Mouse (Mus musculus) bone marrow macrophage, adult 2 months (primary cell): ENCODE measurements around the gene Slc35d1. TPM values are rescaled to one million over a fixed set of nuclear protein-coding genes. Genes with fewer than 3 reads are reported as not detected.

Experiments used
- H3K27ac ChIP-seq: 2 replicates; pipeline ENCODE4 v1.5.1; 2012; ENCODE audit warnings: low read depth, low read length; ENCODE audit not compliant: insufficient read depth
- H3K4me1 ChIP-seq: 2 replicates; pipeline ENCODE4 v1.6.1; 2012; ENCODE audit warnings: low read length; ENCODE audit not compliant: control insufficient read depth, insufficient read depth
- H3K4me3 ChIP-seq: 2 replicates; pipeline ENCODE4 v1.5.1; 2012; ENCODE audit warnings: mild to moderate bottlenecking, low read length, moderate library complexity; ENCODE audit not compliant: insufficient read depth
- CTCF ChIP-seq: IDR thresholded peaks from 2 replicates; pipeline ENCODE4 v1.5.1; 2012; ENCODE audit warnings: low read depth, mild to moderate bottlenecking, low read length, moderate library complexity
- POLR2A ChIP-seq: IDR thresholded peaks from 2 replicates; pipeline ENCODE4 v1.6.1; 2012; ENCODE audit warnings: mild to moderate bottlenecking, low read depth, low read length, borderline replicate concordance
- polyA plus RNA-seq: library from polyadenylated mRNA; stranded (reverse); fragments of >200 nt; gene quantifications from 2 replicates; pipeline ENCODE4 v1.2.4, GENCODE M21; 2012; ENCODE audit not compliant: missing spikeins, insufficient read depth, insufficient read length

Gene Slc35d1
- polyA plus RNA-seq, 1 experiment: 4.9 TPM

DNA sequence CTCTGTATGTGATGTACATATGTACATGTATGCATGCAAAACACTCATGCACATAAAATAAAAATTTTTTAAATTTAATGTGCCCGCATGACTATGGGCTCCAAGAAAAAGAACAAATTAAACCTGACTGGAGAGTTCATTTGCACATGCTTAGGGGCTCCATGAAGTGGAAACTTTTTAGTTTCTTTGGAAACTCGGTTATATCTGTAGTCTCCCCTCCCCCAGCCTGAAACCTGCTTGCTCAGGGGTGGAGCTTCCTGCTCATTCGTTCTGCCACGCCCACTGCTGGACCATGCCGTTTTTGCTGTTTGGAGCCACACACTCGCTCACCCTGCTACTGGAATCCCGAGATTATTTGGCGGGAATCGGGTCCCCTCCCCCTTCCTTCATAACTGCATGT, 7.9 kb upstream of the Slc35d1 start:
- TF ChIP-seq POLR2A: no peak
- no peak for TF ChIP-seq CTCF
- Histone ChIP-seq H3K4me1 (no peaks in the 10 kb centered on the region), H3K27ac (no peak overlapping the region), H3K4me3 (no peak overlapping the region)

DNA sequence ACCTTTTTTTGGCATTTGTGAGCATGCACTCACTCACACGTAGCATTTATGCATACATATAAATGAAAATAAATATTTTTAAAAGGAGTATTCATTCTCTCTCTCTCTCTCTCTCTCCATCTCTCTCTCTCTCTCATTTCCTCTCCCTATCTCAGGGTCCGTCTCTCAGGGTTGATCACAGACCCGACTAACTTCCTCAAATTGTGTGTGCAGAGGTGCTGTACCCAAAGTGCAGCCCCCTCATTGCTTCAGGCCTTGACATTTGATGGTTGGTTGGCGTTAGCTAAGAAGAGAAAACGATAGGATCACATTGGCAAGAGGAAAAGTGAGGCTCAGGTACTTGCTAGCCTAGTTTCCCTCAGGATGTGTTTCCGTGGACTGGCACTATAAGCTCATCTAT, 6.8 kb upstream of the Slc35d1 start:
- Histone ChIP-seq H3K27ac (no peak overlapping the region), H3K4me1 (no peaks in the 10 kb centered on the region), H3K4me3 (no peak overlapping the region)
- TF ChIP-seq POLR2A: no peak
- TF ChIP-seq CTCF: no peak

DNA sequence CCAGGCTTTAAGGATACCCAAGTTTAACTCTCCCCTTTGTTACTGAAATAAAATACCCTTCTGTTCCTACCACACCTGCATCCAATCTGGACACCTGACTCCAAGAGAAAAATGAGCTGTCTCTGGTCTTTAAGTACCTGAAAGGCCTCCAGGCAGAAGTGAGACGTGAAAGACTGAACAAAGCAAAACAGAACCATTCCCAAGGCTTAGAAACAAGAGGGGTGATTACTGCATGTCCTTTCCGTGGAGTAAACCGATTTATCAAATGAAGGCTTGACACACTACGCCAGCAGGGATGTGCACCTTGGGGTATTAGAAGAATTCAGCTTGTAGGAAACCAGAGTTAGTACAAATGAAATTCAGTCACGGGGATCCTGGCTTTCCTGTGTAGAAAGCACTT, 4.0 kb upstream of the Slc35d1 start:
- no peak for TF ChIP-seq CTCF
- TF ChIP-seq POLR2A: no peak
- Histone ChIP-seq H3K4me3 (no peak overlapping the region), H3K4me1 (0 out of 2 replicates have a peak, but pooled peaks cover 3% of the 10 kb centered on the region), H3K27ac (no peak overlapping the region)

DNA sequence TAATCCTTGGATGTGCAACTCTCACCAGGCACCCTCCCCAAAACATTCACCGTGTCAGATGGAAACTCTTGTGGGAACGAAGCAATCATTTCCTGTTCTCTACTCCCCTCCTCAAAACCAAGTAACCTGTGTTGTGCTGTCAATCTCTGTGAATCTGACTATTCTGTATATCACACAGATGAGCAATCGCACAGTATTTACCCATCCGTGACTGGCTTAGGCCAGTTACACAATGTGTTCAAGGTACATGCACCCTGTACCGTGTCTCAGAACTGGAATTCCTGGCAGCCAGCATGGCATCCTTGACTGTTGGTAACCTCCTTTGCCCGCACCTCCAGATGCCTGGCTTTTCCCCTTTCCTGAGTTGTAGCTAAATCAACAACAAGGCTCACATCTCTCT, 1.1 kb upstream of the Slc35d1 start:
- Histone ChIP-seq H3K27ac (no peak overlapping the region), H3K4me1 (peaks cover 8% of the 10 kb centered on the region; the same call in 1 of the 2 replicates), H3K4me3 (no peak overlapping the region)
- TF ChIP-seq CTCF: no peak
- TF ChIP-seq POLR2A: no peak

DNA sequence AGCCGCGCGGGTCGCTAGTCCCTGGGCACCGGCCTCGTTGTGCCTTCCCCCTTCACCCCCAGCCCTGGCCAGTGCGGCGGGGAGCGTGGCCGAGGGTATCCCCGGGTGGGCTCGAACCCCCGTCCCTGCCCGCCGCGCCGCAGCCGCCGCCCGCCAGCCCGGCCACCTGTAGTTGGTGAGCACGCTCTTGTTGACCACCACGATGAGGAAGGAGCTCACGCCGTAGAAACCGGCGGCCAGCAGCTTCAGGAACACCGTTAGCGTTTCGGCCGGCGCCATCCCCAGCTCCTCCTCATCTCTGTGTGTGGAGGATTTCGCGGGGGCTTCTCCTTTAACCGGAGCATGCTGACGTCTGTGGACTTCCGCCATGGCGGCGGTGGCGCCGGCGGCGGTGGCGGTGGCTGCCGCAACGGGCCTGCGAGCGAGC, 453 bp downstream of the Slc35d1 start:
- H3K27ac ChIP-seq: peak overlapping the region; percentile 55
- peak overlapping the region; percentile 96 for H3K4me3 ChIP-seq
- H3K4me1 ChIP-seq: peaks cover 8% of the 10 kb centered on the region; the same call in 1 of the 2 replicates
- TF ChIP-seq CTCF (no peak), POLR2A (0 out of 2 replicates have a peak, but pooled peaks have one; percentile 38)

DNA sequence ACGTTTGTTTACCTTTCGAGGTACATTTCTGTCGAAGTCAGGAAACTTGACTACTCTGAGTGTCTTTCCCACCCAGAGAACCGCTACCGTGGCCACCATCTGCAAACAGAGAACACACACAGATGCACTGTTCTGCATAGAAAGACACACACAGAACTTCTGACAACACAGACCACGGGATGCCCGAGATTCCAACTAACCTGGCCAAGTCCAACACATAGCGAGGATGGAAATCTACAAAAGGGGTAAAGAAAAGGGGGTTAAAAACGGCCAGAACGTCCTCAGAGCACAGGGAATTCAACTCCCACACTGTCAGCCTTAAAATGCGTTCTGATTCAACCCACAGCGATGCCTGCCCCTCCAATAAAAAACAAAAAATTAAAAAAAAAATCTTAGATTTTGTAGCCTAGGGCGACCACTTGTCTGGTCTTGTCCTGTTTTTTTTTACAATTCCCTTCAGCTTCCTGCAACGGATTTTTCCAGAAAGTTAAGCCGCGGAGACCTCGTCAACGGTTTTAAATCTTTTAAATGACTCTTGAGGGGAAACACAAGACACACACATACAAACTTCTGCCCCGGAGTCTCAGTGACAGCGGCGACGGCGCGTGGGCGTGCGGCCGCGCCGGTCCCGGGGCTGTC, 986 bp downstream of the Slc35d1 start:
- Histone ChIP-seq H3K27ac (peak overlapping the region; percentile 55), H3K4me3 (peak overlapping the region; percentile 96), H3K4me1 (peaks cover 8% of the 10 kb centered on the region; the same call in 1 of the 2 replicates)
- TF ChIP-seq POLR2A (no peak), CTCF (no peak)

DNA sequence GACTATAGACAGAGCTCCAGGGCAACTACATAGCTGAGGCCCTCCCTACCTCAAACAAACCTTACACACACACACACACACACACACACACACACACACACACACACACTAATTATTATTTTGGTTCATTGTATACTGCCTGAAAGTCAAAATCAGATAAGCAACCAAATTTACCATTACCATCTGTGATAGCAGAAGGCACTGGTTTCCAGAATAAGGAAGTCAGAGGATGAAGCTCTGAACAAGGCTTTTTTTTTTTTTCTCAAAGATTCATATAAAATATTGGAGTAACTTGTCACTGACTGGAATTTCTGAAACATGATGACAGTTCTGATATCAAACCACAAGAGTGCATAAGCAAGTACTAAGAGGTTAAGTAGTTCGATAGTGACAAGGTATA, 6.4 kb downstream of the Slc35d1 start:
- H3K4me1 ChIP-seq: peaks cover 2% of the 10 kb centered on the region; the same call in 1 of the 2 replicates
- no peak overlapping the region for H3K4me3 ChIP-seq
- no peak overlapping the region for H3K27ac ChIP-seq
- TF ChIP-seq POLR2A (no peak), CTCF (no peak)

DNA sequence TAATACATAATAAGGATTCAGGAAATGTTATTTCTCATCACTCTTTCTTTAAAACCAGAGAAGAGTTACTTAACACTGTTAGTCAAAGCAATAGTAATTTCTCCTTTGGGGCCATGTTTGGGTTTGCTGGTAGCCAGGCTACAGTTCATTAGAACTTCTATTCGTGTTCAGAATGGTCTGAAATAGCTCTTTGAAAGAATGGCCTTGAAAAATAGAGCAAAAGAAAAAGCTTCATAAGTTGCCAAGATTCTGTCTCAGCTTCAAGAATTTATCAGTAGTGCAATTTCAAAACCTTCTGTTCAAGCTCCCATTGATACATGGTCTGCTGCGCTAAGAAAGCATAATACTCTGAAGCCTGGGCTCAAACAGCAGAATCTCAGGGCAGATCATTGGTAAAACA, 11.3 kb downstream of the Slc35d1 start:
- H3K4me3 ChIP-seq: no peak overlapping the region
- H3K4me1 ChIP-seq: peaks cover 2% of the 10 kb centered on the region; the same call in 1 of the 2 replicates
- no peak overlapping the region for H3K27ac ChIP-seq
- no peak for TF ChIP-seq POLR2A
- no peak for TF ChIP-seq CTCF

DNA sequence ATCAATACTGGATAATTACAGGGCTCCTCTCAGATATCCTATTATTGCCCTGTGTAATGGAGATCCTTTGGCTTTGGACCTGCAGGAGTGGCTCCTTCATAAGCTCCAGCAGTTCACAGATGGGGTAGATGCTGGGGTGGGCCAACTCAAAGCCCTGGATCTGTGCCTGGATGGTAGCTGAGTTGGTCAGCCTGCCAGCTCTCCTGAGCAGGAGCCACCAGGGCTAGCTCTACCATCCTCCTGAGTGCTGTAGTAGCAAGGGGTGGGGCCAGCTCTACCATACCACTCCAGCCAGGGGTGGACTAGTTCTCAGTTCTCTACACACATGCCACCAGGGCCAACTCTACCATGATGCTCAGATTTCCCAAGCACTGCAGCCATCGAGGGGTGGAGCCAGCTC, 14.9 kb downstream of the Slc35d1 start:
- TF ChIP-seq CTCF (no peak), POLR2A (no peak)
- Histone ChIP-seq H3K4me1 (peaks cover 6% of the 10 kb centered on the region; the same call in 1 of the 2 replicates), H3K4me3 (no peak overlapping the region), H3K27ac (no peak overlapping the region)

DNA sequence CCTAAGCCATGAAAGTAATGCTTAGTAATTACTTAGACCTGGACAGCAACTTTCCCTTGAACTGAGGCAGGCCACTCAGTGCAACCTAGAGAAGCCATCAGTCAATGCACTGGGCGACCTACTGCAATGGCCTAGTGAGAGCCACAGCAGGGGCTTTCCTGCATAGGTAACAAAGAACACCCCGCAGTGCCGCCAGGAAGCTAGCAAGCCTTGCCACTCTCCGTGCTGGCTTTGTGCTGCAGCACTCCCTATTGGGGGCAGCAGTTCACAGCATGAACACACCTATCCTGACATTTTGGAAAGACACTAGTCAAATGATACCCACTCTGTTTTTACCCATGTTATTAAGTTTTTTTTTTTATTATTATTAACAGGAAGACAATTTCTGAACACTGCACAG, 15.9 kb downstream of the Slc35d1 start:
- H3K4me1 ChIP-seq: peaks cover 6% of the 10 kb centered on the region; the same call in 1 of the 2 replicates
- TF ChIP-seq CTCF (no peak), POLR2A (no peak)
- no peak overlapping the region for H3K27ac ChIP-seq
- H3K4me3 ChIP-seq: no peak overlapping the region

DNA sequence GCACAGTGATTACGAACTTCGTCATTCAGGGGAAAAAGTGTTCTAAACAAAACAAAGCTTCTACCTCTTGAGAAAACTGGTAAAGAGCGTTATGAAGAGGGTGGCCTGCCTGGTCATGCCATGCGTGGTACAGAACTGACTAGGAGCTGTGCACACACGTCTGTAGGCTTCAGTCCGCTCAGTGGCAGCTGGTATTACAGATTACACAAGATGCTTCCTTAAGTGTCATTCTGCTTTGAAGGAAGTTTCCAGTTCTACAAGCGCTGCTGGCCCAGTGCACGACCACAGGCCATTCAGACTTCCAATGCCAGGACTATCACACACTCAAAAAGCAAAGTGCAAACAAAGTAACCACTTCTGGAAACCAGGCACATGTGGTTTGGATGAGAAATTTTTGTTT, 17.6 kb downstream of the Slc35d1 start:
- Histone ChIP-seq H3K4me1 (peaks cover 5% of the 10 kb centered on the region; the same call in 1 of the 2 replicates), H3K4me3 (no peak overlapping the region), H3K27ac (no peak overlapping the region)
- TF ChIP-seq POLR2A: no peak
- TF ChIP-seq CTCF: no peak

DNA sequence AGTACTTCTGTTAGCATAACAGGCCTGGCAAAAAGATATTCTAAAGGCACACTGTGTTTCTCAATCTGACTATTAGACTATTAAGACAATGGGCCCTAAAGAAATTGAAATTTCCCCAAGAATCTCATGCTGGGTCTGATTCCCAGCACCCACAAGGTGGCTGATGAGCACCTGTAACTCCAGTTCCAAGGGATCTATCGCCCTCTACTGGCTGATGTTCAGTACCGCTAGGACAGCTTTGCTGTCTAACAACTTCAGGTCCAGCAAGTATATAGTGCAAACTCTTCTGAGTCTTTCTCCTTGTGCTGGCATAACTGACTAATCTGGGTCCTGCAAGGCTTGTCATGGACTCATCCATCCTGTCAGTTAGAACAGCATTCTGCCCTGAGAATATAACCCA, 22.5 kb downstream of the Slc35d1 start:
- H3K4me1 ChIP-seq: peaks cover 2% of the 10 kb centered on the region; the same call in 1 of the 2 replicates

More for the DNA sequence above, 22.5 kb downstream of the Slc35d1 start:
- Histone ChIP-seq H3K4me3 (no peak overlapping the region), H3K27ac (no peak overlapping the region)
- TF ChIP-seq CTCF (no peak), POLR2A (no peak)
